Mouse (Mus musculus) heart, adult 18-20 months (tissue): ENCODE data around the gene Gba2. TPM values are rescaled to one million over a fixed set of nuclear protein-coding genes. Genes with fewer than 3 reads are reported as not detected.
A peak's percentile ranks its signal among the peaks of the same experiment; 100 is the strongest.
"Not testable (repeated sequence)": the region's sequence is repeated elsewhere in the genome, so short reads cannot be mapped to it uniquely, and the experiment has no call there.

ENCODE experiments used
- DNase-seq, 2 experiments: peaks; one replicate each; pipeline ENCODE4 v3.0.0; 2021 to 2022; ENCODE audit warnings: mixed read lengths in 1 of 2
- long read RNA-seq, 2 experiments: library from polyadenylated mRNA; stranded (forward); transcript quantifications; one replicate each; pipeline ENCODE4 v2.0.0; 2021
- total RNA-seq, 2 experiments: library from RNA; stranded (reverse); gene quantifications; 2 replicates each; pipeline ENCODE4 v1.2.3; 2021

The Gba2 gene
- 10 to 100 TPM in 1 of 2 experiments, 1 to 10 TPM in 1; 9.3 to 10.8 TPM for total RNA-seq
- long read RNA-seq, experiment 1, transcript Gba2-201 (17 exons, 3,544 nt) = major isoform, 22 of 29 reads
- long read RNA-seq, experiment 1, partial matches to known transcripts = 6 of 29 reads
- long read RNA-seq, experiment 1, other reads (novel, unspliced or antisense) = 1 of 29 reads
- long read RNA-seq, experiment 2, transcript Gba2-201 (17 exons, 3,544 nt) = major isoform, 8 of 13 reads
- long read RNA-seq, experiment 2, partial matches to known transcripts = 4 of 13 reads
- long read RNA-seq, experiment 2, other reads (novel, unspliced or antisense) = 1 of 13 reads

DNA sequence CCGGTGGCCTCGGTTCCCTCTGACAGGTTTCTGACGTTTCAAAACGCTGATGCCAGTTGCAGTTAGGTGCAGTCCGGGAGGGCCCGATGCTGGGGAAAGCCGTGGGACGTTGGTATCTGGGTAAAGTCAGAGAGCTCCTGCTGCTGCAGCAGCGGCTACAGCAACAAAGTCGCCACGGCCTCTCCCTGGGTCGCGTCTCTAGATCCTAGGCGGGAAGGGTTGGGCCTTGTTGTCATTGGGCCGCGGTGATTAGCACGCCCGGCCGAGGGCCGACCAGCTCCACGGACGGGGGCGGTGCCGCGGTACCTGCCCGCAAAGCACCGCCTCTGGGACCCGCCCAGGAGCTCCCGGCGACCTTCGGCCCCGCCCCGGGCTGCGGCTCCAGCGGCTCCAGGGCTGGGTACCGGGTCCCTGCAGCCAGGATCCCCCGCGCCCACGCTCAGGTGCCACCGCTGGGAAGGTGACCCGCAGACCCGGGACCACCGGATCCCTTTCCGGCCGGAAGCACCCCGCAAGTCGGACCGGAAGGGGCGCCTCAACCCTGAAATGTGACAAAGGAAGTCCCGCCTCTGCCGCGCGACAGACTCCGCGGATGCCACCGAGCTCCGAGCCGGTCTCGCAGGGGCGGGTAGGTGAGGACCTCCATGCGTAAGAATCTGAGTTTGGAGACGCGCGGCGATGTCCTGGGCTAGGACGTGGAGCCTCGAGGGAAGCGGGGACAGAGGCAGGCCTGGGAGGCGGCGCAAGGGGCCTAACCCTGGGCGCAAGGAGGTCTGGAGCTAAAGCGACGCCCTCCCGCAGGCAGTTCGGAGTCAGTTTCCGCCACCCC, at the start of gene Gba2, which contains the start of gene Rgp1:
Gene Gba2 (minus strand): TSS at position 498 of the 829 bp plus-strand sequence.
Gene Rgp1 (plus strand): TSS at position 340 of the 829 bp plus-strand sequence.
- DNase-seq = peak; percentile 91 to 95

DNA sequence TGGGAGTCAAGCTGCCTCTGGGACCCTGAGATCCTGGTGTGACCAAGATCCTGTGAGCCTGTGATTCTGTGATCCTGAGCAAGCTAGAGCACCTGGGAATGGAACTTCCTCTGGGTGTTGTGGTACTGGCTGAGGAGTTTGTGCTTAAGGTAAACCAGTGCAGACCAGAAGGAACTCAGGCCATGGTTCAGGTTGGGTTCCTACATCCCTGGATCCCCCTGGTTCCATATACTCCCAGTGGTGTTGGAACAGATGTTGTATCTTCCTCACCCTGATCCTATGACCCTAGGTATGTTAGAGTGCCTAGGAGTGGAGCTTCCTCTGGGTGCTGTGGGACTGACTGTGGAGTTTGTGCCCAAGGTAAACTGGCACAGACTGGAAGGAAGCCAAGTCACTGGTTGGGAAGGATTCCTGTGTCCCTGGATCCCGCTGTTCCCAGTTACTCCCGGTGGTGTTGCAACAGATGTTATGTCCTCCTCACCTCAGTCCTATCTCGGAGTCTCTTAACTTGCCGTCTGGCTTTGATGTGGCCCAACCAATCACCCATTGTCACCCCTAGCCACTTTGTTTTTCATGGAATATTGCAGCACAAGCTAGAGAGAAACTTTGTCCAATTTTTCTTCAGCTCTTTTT, 41.6 kb upstream of the Gba2 start:
- no peak for DNase-seq

DNA sequence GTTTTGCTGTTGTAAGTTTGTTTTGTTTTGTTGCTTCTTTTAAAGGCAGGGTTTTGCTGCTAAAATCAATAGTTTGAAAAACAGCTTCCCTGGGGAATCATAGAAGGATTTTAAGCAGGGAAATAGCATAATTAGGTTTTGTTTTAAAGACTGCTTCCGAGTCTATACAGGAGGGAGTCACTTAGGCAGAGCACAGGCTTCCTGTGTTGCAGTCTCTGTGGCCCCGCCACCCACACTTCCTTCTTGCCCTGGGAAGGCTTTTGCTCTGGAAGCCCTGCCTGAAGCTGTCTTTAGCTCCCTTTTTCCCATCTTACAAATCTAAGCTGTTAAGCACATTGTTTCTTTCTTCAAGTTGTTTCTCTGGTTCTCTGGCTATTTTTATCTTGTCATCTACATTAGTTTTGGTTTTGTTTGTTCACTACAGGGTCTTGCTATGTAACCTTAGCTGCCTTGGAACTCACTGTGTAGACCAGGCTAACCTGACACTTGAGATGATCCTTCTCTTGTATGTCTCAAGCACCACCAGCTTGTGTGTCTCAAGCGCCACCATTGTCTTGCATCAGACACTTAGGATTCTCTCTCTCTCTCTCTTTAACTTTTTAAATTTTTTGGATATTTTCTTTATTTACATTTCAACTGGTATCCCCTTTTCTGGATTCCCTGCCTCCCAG, 34.5 kb upstream of the Gba2 start:
- peak in 1 of 2 experiments; percentile 23 for DNase-seq

DNA sequence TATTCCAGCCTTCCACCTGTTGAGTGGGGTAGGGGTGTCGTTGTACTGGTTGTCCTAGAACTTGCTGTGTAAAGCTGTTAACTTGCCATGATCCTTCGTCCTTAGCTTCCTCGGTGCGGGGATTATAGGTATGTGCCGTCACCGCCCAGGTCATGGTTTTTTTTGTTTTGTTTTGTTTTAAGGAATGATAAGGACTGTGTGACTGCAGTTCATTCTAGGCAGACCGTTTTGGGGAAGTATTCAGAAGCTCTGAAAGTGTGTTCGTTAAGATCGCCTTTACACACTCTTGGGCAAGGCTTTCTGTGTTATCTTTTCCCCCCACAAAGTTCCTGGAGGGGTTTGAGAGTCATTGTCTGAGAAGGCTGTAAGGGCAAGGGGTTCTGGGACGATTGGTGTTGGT, 33.9 kb upstream of the Gba2 start:
- DNase-seq = no peak

DNA sequence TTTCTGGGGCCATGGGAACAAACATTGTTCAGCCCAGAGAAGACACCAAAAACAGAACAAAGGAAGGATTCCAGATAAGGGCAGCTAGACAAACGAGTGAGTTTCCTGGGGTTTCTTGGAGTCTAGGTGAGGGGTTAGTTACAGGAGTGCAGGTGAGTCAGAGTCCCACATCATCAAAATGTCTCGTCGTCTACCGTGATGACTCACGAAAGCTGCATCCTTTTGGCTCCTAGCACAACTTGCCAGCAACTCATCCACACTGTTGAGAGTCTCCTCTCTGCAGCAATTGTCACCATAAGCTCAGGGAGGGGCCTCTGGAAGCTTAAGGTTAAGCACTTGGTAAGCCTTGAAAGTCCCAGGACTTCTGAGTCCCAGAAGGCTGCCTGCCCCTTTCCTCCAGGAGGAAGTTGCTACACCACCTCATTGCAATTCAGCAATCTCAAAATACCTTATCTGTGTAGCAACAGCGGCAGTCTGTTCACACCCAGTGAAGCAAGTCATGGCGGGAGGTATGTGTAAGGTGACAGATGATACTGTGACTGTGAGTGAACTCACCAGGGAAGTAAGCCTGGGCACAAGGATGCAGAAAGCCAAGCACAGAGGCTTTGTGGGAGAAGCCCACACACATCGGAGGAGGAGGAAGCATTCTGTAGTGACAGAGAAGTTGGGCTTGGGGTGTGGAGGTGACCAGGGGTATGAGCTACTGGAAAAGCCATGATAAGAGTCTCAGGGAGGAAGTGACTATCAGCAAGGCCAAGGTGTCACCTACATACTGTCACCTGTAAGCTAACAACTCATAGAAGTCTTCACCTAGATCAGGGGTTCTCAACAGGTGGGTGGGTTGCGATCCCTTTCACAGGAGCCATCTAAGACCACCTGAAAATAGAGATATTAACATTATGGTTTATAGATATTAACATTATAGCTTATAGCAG, 26.3 kb upstream of the Gba2 start:
- DNase-seq = no peak

DNA sequence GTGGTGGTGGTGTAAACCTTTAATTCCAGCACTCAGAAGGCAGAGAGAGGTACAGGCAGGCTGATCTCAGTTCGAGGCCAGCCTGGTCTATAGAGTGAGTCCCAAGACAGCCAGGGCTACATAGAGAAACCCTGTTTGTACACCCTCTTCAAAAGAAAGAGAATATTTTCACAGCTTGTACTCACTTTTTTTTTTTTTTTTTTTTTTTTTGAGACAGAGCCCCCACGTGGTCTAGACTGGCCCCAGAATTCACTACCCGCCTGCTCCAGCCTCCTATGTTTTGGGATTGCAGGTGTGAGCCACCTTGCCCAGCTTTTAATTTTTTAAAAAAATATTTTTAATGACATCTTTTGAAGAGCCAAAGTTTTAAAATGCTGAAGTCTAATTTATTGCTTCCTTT, 25.4 kb upstream of the Gba2 start:
- DNase-seq = no peak

DNA sequence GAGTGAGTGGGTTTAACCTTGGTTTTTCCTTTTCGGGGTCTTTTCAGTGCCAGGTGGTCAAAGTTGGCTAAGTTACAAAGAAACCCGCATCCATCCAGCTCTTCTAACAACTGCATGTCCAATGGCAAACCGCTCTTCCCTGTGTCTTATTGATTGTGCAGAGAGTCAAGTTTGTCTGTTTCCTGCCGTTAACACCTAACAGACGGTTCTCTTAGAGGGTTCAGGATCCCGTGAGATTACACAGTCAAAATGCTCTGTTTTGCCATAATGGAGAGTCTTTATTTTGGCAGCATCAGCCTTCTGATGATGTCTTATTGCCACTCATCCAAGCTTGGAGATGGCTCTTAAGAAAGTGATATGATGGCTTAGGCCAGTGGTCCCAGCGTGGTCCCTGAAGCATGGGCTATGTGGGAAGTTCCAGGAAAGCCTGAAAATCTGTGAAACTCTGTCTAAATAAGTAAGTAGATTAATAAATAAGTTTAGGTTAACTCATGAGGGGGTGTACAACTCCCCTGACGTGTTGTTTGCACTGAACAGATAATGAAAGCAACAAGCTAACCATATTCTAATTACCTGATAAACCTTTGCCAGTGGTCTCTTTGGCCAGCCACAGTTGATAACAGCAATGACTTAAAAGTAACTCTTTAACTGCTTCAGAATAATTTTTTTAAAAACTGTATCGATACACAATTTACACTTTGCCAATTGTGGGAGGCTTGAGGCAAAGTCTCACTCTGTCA, 21.7 kb upstream of the Gba2 start:
- no peak for DNase-seq

DNA sequence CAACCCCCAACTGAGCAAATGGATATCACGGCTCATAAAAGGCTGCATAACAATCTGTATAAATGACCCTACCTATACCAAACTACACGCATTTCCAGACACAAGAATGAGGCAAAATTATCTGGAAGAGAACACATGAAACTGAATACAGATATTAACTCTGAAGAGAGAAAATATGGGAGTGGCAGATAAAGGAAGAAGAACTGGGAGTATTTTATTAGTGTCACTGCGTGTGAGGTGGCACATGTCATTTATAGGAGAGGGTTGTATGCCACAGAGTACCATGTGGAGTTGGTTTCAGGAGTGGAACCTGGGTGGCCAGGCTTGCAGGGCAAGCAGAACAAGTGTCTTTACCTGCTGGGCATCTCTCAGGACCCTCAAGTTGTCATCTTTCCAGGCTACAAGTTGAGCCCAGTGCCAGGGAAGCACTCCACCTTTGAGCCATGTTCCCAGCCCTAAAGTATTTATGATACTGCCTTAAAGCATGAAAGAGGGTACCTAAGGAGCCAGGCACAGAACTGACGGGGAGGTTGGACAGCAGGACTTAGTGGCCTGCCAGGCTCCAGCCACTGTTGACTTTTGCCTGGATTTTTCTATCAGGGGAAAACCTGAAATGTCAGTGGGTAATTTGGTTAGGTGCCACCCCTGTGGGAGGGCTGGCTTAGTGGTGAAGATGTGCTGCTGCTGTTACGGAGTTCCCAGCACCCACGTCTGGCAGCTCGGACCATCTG, 20.1 kb upstream of the Gba2 start:
- no peak for DNase-seq

DNA sequence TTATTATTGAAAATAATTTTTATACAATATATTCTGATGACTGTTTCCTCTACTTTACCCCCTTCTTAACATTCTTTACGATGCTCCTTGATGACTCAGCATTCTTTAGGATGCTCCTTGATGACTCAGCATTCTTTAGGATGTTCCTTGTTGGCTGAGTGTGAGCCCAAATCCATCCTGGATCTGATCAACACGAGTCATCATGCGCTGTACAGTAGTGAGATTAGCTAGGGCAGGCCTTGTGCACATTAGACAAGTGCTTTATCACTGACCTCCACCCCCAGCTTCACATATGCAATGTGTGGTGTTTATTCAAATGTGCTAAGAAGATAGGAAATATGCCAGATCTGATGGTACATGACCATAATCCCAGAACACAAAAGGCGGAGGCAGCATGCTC, 19.5 kb upstream of the Gba2 start:
- no peak for DNase-seq

DNA sequence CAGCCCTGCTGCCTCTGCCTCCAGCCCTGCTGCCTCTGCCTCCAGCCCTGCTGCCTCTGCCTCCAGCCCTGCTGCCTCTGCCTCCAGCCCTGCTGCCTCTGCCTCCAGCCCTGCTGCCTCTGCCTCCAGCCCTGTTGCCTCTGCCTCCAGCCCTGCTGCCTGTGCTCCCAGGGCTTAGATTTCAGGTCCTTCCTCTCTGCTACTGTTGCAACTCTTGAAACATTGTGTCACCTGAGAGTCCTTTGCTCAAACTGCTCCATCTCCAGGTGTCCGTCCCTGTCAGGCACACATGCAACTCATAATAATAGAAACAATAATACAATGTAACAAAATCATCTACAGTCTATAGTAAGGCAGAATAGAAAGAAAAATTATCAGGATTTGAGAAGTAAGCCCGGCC, 17.9 kb upstream of the Gba2 start:
- DNase-seq = not testable (repeated sequence)

DNA sequence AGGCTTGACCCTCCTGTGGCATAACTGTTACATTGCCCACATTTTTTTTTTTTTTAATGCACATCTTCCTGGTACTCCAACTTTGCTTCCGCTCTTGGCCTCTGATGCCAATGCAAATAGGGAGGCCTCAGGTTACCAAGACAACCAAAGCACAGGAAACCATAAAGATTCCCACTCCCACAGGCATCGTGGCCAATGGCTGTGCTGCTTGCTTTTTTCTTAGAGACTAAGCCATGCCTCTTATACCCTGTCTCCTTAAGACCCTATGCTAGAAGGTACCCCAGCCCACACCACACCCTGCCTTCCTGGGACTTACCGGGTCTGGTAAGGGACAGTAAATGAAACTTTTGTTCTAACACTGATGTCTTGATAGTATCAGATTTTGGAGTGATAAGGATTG, 14.8 kb upstream of the Gba2 start:
- no peak for DNase-seq

DNA sequence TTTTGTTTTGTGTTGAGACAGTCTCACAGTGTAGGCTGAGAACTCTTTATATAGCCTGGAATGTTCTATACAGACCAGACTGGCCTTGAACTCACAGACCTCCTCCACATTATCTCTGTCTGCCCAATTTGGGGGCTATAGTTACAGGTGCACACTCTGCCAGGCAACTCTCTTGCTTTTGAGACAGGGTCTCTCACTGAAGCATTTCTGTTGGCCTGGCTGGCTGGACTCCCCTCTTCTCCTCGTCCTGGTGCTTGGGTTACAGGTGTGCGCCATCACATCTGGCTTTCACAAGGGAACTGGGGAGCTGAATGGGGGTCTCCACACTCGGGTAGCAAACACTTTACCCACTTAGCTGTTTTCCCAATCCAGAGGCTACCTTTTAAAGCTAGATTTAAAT, 13.3 kb upstream of the Gba2 start:
- DNase-seq = no peak

DNA sequence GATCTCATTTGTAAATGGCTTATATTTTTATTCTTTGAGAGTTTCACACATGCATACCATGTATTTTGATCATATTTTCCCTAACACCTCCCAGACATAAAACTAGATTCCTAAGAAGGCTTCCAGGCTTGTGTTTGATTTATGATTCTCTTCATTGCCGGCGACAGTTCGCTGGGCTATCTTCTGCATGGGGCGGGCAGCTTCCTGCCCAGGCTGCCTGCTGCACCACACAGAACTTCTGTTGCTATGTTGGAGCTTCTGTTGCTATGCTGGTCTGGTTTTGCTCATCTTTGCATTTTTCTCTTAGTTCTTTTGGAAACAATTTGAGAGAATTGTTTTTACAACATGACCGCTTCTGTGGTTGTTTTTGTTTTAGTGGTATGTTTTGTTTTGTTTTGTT, 12.9 kb upstream of the Gba2 start:
- no peak for DNase-seq

DNA sequence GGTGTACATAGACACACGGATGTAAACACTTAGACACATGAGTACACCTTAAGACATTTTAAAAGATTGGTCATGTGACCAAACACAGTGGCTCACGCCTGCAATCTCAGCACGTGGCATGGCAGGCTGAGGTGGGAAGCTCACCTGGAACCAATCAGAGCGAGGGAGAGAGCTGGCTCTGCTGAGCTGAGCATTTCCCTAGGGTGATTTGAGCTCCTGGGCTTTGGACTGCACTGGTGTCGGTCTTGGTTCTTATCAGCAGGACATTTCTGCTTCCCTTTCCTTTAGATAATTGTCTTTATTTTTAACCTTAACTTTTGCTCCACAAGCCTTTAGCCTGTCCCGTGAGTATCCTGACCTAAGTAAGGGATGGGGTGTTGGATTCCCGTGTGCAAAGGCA, 9.0 kb upstream of the Gba2 start:
- DNase-seq = peak; percentile 30 to 73

DNA sequence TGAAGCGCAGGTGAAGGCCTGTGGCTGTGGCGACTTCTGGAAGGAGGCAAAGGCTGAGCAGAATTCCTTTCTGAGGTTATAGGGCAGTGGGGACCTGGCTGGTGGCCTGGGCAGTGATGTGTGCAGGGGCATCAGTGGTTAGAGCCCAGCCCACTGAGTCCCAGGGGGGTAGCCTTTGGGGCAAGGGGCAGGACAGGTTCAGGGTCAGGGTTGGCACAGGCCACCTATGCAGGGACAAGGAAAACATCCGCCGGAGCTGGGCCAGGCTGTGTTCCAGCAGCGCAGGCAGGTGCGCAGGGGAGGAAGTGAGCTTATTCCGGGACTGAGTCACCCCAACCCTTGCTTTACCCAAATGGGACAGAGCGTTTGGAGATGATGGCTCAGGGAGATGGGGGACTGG, 7.7 kb upstream of the Gba2 start:
- peak; percentile 61 to 86 for DNase-seq

DNA sequence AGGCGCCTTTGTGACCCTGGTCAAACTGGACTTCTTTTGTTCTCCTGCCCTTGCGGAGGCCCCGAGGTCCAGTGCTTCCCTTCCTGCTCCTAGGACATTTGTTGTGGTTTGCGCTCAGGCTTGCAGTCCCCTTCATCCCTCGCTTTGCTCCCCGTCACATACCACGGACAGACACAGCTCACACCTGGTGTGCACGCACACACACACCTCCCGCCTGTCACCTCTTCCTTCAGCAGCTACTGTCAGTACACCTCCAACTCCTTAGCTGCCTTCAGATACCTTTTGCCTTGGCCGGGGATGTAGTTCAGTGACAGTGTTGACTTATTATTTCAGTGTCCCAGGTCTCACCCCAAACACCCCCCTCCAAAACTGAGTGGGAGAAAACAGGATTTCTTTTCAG, 7.0 kb upstream of the Gba2 start:
- DNase-seq = no peak

DNA sequence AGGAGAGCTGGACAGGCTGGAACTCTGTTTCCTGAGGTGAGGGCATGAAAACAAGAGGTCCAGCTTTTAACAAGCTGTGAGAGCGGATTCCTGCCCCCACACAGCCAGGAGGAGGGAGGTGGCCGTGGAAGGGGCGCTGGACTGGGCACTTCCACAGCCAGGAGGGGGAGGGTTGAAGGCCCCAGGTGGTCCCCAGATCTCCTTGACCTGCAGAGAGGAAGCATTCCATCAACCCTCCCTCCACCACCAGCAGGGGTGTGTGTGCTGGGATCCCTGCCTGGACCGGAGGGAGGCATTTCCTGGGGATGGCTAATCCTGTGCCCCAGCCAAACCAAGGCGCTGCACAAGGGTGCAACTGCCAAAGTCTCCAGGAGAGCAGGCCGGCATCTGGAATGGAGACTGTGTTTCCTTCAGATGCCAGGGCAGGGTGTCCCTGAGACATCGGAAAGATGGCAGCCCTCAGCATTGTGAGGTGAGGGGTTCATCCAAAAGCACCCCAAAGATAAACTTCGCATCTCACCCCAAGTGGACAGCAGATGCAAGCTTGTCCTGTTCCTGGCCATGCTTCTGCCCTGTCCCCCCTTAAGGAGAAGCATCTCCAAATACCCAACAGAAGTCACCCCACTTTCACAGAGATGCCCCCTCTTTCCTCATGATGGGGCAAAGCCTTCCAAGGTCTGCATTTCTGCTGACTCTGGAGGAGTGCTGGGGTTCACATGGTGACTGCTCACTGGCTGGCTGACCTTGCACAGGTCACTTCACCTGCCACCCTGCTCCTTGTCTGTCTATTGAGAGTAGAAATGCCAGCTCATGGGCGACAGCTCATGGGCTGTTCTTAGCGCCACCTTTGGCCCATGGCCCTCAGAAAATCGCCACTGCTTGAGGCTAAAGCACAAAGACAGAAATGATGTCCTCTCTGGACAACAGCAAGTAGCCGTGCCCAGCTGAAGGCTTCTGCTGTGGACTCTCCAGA, 6.1 kb upstream of the Gba2 start, which contains the start of gene Msmp:
Gene Msmp (minus strand): TSS at position 51 of the 973 bp plus-strand sequence.
- peak; percentile 36 to 68 for DNase-seq

DNA sequence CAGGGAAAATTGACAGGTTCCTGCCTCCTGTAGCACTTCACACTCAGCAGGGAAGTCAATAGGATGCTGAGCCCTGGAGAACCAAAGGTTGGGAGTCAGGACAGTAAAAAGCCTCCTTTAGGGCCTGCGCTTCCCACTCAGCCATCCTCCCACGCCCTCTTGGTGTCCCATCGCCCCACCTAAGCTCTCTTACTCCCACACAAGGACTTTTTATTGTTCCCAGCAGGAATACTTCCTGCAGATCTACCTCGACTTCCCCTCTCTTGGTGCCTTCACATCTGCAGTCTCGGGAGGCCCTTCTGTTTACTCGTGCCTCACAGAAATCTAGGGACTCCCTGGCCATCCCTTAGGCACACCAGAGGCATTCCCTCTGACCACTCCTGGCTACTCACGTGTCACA, 4.7 kb upstream of the Gba2 start:
- peak in 1 of 2 experiments; percentile 12 for DNase-seq

DNA sequence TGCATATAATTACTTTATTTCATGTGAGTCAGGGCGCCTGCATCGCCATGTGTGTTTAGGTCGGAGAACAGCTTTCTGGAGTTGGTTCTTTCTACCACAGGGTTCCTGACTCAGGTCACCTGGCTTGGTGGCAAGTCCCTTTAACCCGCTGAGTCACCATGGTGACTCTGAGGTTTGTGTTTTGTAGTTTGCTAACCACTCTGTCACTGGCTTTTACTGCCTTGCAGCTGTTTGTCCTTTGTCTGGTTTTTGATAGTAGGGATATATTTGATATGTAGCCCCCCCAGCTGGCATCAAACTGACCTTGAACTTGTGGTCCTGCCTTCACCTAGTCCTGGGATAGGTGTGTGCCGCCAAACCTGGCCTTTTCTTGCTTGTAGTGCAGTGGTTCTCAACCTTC, 3.6 kb upstream of the Gba2 start:
- no peak for DNase-seq
